Mouse (Mus musculus) MEL (cell line): ENCODE measurements around the gene Mms19. TPM values are rescaled to one million over a fixed set of nuclear protein-coding genes. Genes with fewer than 3 reads are reported as not detected.

Experiments
- DNase-seq: peaks from one replicate; pipeline ENCODE4 v3.0.0; 2011; ENCODE audit warnings: low read depth, low spot score
- H3K27ac ChIP-seq: 2 replicates; pipeline ENCODE4 v1.5.1; 2012; ENCODE audit warnings: low read depth, mild to moderate bottlenecking, control low read depth, low read length, moderate library complexity; ENCODE audit not compliant: control insufficient read depth
- H3K27me3 ChIP-seq, 2 experiments: fragments of 150-350 bp in 1 of 2; sonication (generic) in 1 of 2; 2 replicates each; pipeline ENCODE4 v1.6.1; 2012; ENCODE audit warnings: low read length in 2 of 2, mild to moderate bottlenecking in 2 of 2, improper control_type of control experiment in 1 of 2, moderate library complexity in 1 of 2; ENCODE audit not compliant: insufficient read depth in 2 of 2, control insufficient read depth in 1 of 2
- H3K36me3 ChIP-seq, 2 experiments: 2 replicates each; pipeline ENCODE4 v1.6.1; 2012 to 2014; ENCODE audit warnings: low read length in 2 of 2, improper control_type of control experiment in 1 of 2, inconsistent platforms in 1 of 2, mild to moderate bottlenecking in 1 of 2; ENCODE audit not compliant: insufficient read depth in 2 of 2, control insufficient read depth in 1 of 2
- H3K4me1 ChIP-seq, 2 experiments: fragments of 150-350 bp in 1 of 2; sonication (generic) in 1 of 2; 2 replicates each; pipeline ENCODE4 v1.6.1; 2012; ENCODE audit warnings: low read length in 2 of 2, improper control_type of control experiment in 1 of 2, mild to moderate bottlenecking in 1 of 2; ENCODE audit not compliant: insufficient read depth in 2 of 2, control insufficient read depth in 1 of 2
- H3K4me3 ChIP-seq, 2 experiments: fragments of 150-350 bp in 1 of 2; sonication (generic) in 1 of 2; 2 replicates each; pipeline ENCODE4 v1.5.1; 2012; ENCODE audit warnings: low read depth in 2 of 2, low read length in 2 of 2, mild to moderate bottlenecking in 2 of 2, moderate library complexity in 2 of 2, control low read depth in 1 of 2, improper control_type of control experiment in 1 of 2; ENCODE audit not compliant: control insufficient read depth in 1 of 2, insufficient read depth in 1 of 2
- H3K79me2 ChIP-seq: 2 replicates; pipeline ENCODE4 v1.6.1; 2012; ENCODE audit warnings: mild to moderate bottlenecking, low read length, moderate library complexity; ENCODE audit not compliant: control insufficient read depth, poor library complexity, insufficient read depth
- H3K9ac ChIP-seq: 2 replicates; pipeline ENCODE4 v1.6.1; 2012; ENCODE audit warnings: low read depth, mild to moderate bottlenecking, control low read depth, low read length, moderate library complexity; ENCODE audit not compliant: control insufficient read depth, poor library complexity, severe bottlenecking
- H3K9me3 ChIP-seq: fragments of 150-350 bp; sonication (generic); replicated peaks from 2 replicates; pipeline ENCODE4 v1.6.1; 2012; ENCODE audit warnings: mild to moderate bottlenecking, low read length, improper control_type of control experiment, moderate library complexity; ENCODE audit not compliant: insufficient read depth
- BHLHE40 ChIP-seq: IDR thresholded peaks from 2 replicates; pipeline ENCODE4 v1.6.1; 2012; ENCODE audit warnings: low read depth, mild to moderate bottlenecking, inconsistent platforms, low read length, improper control_type of control experiment, borderline replicate concordance
- CHD1 ChIP-seq: IDR thresholded peaks from 2 replicates; pipeline ENCODE4 v1.6.1; 2012; ENCODE audit warnings: low read depth, mild to moderate bottlenecking, inconsistent platforms, low read length, improper control_type of control experiment
- CHD2 ChIP-seq: IDR thresholded peaks from 2 replicates; pipeline ENCODE4 v1.6.1; 2011; ENCODE audit warnings: low read length, improper control_type of control experiment
- CTCF ChIP-seq, 3 experiments: IDR thresholded peaks in 2 of 3; conservative IDR thresholded peaks in 1 of 3; 2 replicates each; pipeline ENCODE4 v1.5.1; 2011 to 2012; ENCODE audit warnings: low read length in 3 of 3, low read depth in 2 of 3, mild to moderate bottlenecking in 2 of 3, improper control_type of control experiment in 1 of 3, inconsistent platforms in 1 of 3, mixed read lengths in 1 of 3, moderate library complexity in 1 of 3; ENCODE audit not compliant: control insufficient read depth in 1 of 3, insufficient read depth in 1 of 3, poor library complexity in 1 of 3, severe bottlenecking in 1 of 3
- E2F4 ChIP-seq: IDR thresholded peaks from 2 replicates; pipeline ENCODE4 v1.6.1; 2011; ENCODE audit warnings: low read depth, low read length, improper control_type of control experiment, borderline replicate concordance
- ELF1 ChIP-seq: IDR thresholded peaks from 2 replicates; pipeline ENCODE4 v1.6.1; 2014; ENCODE audit warnings: low read depth, mild to moderate bottlenecking, inconsistent platforms, low read length, improper control_type of control experiment, moderate library complexity
- EP300 ChIP-seq, 2 experiments: IDR thresholded peaks; 2 replicates each; pipeline ENCODE4 v1.6.1; 2011; ENCODE audit warnings: improper control_type of control experiment in 2 of 2, low read length in 2 of 2, low read depth in 1 of 2, mild to moderate bottlenecking in 1 of 2
- ETS1 ChIP-seq: IDR thresholded peaks from 2 replicates; pipeline ENCODE4 v1.6.1; 2012; ENCODE audit warnings: low read depth, mild to moderate bottlenecking, inconsistent platforms, low read length, improper control_type of control experiment, moderate library complexity
- GABPA ChIP-seq: IDR thresholded peaks from 2 replicates; pipeline ENCODE4 v1.6.1; 2012; ENCODE audit warnings: low read depth, mild to moderate bottlenecking, inconsistent platforms, low read length, improper control_type of control experiment, moderate library complexity
- GATA1 ChIP-seq: IDR thresholded peaks from 2 replicates; pipeline ENCODE4 v1.6.1; 2011; ENCODE audit warnings: low read depth, low read length, improper control_type of control experiment
- JUND ChIP-seq: IDR thresholded peaks from 2 replicates; pipeline ENCODE4 v1.6.1; 2011; ENCODE audit warnings: low read depth, mild to moderate bottlenecking, improper control_type of control experiment, low read length
- KAT2A ChIP-seq: conservative IDR thresholded peaks from 2 replicates; pipeline ENCODE4 v1.6.1; 2012; ENCODE audit warnings: low read depth, low read length, improper control_type of control experiment, inconsistent platforms
- MAX ChIP-seq: IDR thresholded peaks from 2 replicates; pipeline ENCODE4 v1.6.1; 2011; ENCODE audit warnings: low read length, improper control_type of control experiment
- MAZ ChIP-seq: IDR thresholded peaks from 2 replicates; pipeline ENCODE4 v1.6.1; 2012; ENCODE audit warnings: low read depth, mild to moderate bottlenecking, inconsistent platforms, low read length, improper control_type of control experiment
- MXI1 ChIP-seq: IDR thresholded peaks from 2 replicates; pipeline ENCODE4 v1.6.1; 2011; ENCODE audit warnings: mild to moderate bottlenecking, low read depth, low read length, improper control_type of control experiment
- MYB ChIP-seq: IDR thresholded peaks from 2 replicates; pipeline ENCODE4 v1.6.1; 2011; ENCODE audit warnings: mild to moderate bottlenecking, low read depth, low read length, improper control_type of control experiment
- POLR2A ChIP-seq, 2 experiments: IDR thresholded peaks; 2 replicates each; pipeline ENCODE4 v1.6.1; 2011 to 2012; ENCODE audit warnings: low read length in 2 of 2, mild to moderate bottlenecking in 2 of 2, control low read depth in 1 of 2, improper control_type of control experiment in 1 of 2, low read depth in 1 of 2, moderate library complexity in 1 of 2; ENCODE audit not compliant: control insufficient read depth in 1 of 2, insufficient read depth in 1 of 2, poor library complexity in 1 of 2
- POLR2AphosphoS5 ChIP-seq: IDR thresholded peaks from 2 replicates; pipeline ENCODE4 v1.6.1; 2012; ENCODE audit warnings: low read depth, borderline replicate concordance, mild to moderate bottlenecking, inconsistent platforms, low read length, moderate library complexity, mixed read lengths
- RAD21 ChIP-seq: IDR thresholded peaks from 2 replicates; pipeline ENCODE4 v1.6.1; 2011; ENCODE audit warnings: mild to moderate bottlenecking, low read depth, low read length, improper control_type of control experiment
- SIN3A ChIP-seq: IDR thresholded peaks from 2 replicates; pipeline ENCODE4 v1.6.1; 2012; ENCODE audit warnings: low read length, improper control_type of control experiment, inconsistent platforms
- SMC3 ChIP-seq: IDR thresholded peaks from 2 replicates; pipeline ENCODE4 v1.6.1; 2011; ENCODE audit warnings: low read depth, low read length, improper control_type of control experiment
- TCF12 ChIP-seq: IDR thresholded peaks from 2 replicates; pipeline ENCODE4 v1.6.1; 2014; ENCODE audit warnings: low read depth, mild to moderate bottlenecking, inconsistent platforms, low read length, improper control_type of control experiment, moderate library complexity
- USF2 ChIP-seq, 2 experiments: IDR thresholded peaks; 2 replicates each; pipeline ENCODE4 v1.6.1; 2011 to 2012; ENCODE audit warnings: improper control_type of control experiment in 2 of 2, low read length in 2 of 2, borderline replicate concordance in 1 of 2, inconsistent platforms in 1 of 2, low read depth in 1 of 2, mild to moderate bottlenecking in 1 of 2; ENCODE audit not compliant: insufficient read depth in 1 of 2
- ZC3H11A ChIP-seq: IDR thresholded peaks from 2 replicates; pipeline ENCODE4 v1.6.1; 2012; ENCODE audit warnings: low read depth, mild to moderate bottlenecking, inconsistent platforms, low read length, improper control_type of control experiment
- ZKSCAN1 ChIP-seq: IDR thresholded peaks from 2 replicates; pipeline ENCODE4 v1.6.1; 2012; ENCODE audit warnings: low read depth, mild to moderate bottlenecking, inconsistent platforms, low read length, improper control_type of control experiment, moderate library complexity
- ZMIZ1 ChIP-seq: IDR thresholded peaks from 2 replicates; pipeline ENCODE4 v1.6.1; 2012; ENCODE audit warnings: low read depth, mild to moderate bottlenecking, inconsistent platforms, low read length, improper control_type of control experiment, moderate library complexity
- ZNF384 ChIP-seq: IDR thresholded peaks from 2 replicates; pipeline ENCODE4 v1.6.1; 2012; ENCODE audit warnings: low read depth, mild to moderate bottlenecking, inconsistent platforms, low read length, improper control_type of control experiment
- polyA plus RNA-seq, 2 experiments: library from polyadenylated mRNA; stranded (reverse) in 1 of 2; unstranded in 1 of 2; fragments of >175 nt in 1 of 2; fragments of >200 nt in 1 of 2; gene quantifications; 2 replicates each; pipeline versions ENCODE4 v1.2.1 to v1.2.4; 2012; ENCODE audit warnings: low replicate concordance in 2 of 2, low read depth in 1 of 2; ENCODE audit not compliant: insufficient read length in 2 of 2, insufficient read depth in 1 of 2, missing spikeins in 1 of 2
- total RNA-seq: library from RNA; depleted of rRNA; stranded (reverse); fragments of 300-350 nt; gene quantifications from 2 replicates; pipeline ENCODE4 v1.2.3, GENCODE M21; 2012

Mms19 gene
- total and polyA plus RNA-seq, 3 experiments, result 25.6 to 88.6 TPM; not detected in 1

GRCm38 (mm10) chr19:41913774-41914591, 67.0 kb downstream of the Mms19 start:
- H3K79me2 ChIP-seq, result peaks cover 33% of the 10 kb centered on the region
- H3K9ac ChIP-seq, result peak overlapping the region; percentile 81
- no peaks in the 10 kb centered on the region for H3K27me3 ChIP-seq
- H3K4me3 ChIP-seq, result peak overlapping the region; percentile 80 to 85
- TF ChIP-seq ELF1 (0 out of 2 replicates have a peak, but pooled peaks have one; percentile 21), GATA1 (no peak), ZMIZ1 (no peak), E2F4 (no peak), CHD1 (no peak), CHD2 (no peak), GABPA (no peak), TCF12 (peak; percentile 19; the same call in 1 of the 2 replicates), MAZ (no peak), ZC3H11A (no peak), MYB (peak; percentile 18; the same call in 1 of the 2 replicates), SIN3A (no peak; the same call in 1 of the 2 replicates), RAD21 (no peak), ETS1 (0 out of 2 replicates have a peak, but pooled peaks have one; percentile 40), CTCF (IDR thresholded peaks at IDR 0.05 in 2 of 3, conservative IDR thresholded peaks at IDR 0.05 in 1 of 3; ENCODE audit: control insufficient read depth in 1 of 3, insufficient read depth in 1 of 3, low read depth in 2 of 3, low read length in 3 of 3, poor library complexity in 1 of 3, severe bottlenecking in 1 of 3) (no peak), SMC3 (0 out of 2 replicates have a peak, but pooled peaks have one; percentile 2), MAX (no peak), POLR2AphosphoS5 (no peak), JUND (no peak), EP300 (IDR thresholded peaks at IDR 0.05; ENCODE audit: low read depth in 1 of 2, low read length in 2 of 2) (peak; percentile 40 to 62; a peak in 2 of 4 replicates), MXI1 (no peak; the same call in 1 of the 2 replicates), ZNF384 (no peak), BHLHE40 (no peak), POLR2A (IDR thresholded peaks at IDR 0.05; ENCODE audit: control insufficient read depth in 1 of 2, insufficient read depth in 1 of 2, low read depth in 1 of 2, low read length in 2 of 2, poor library complexity in 1 of 2) (no peak), ZKSCAN1 (no peak), KAT2A (no peak), USF2 (IDR thresholded peaks at IDR 0.05; ENCODE audit: borderline replicate concordance in 1 of 2, insufficient read depth in 1 of 2, low read depth in 1 of 2, low read length in 2 of 2) (no peak)
- H3K4me1 ChIP-seq, result peaks cover 9 to 16% of the 10 kb centered on the region in 2 experiments
- H3K9me3 ChIP-seq, result no peaks in the 10 kb centered on the region
- peak overlapping the region; percentile 12; the same call in 1 of the 2 replicates for H3K27ac ChIP-seq
- H3K36me3 ChIP-seq, result peaks cover 26 to 27% of the 10 kb centered on the region in 2 experiments
- DNase-seq, result peak; percentile 59
